Mouse (Mus musculus) naive thymus-derived CD4-positive, alpha-beta T cell, adult 5 months (primary cell): ENCODE results near the gene L3hypdh. TPM values are rescaled to one million over a fixed set of nuclear protein-coding genes. Genes with fewer than 3 reads are reported as not detected.

Source experiments
- polyA plus RNA-seq: library from polyadenylated mRNA; unstranded; fragments of 100-300 nt; shearing (Covaris generic); gene quantifications from one replicate; pipeline ENCODE4 v1.2.1, GENCODE M21; 2017

The L3hypdh gene
- not detected for polyA plus RNA-seq

GRCm38 (mm10) chr12:72085329-72086165, at the start of gene L3hypdh, which contains the start of gene Jkamp:
Gene L3hypdh (minus strand): TSS chr12:72085439.
Gene Jkamp (plus strand): TSS chr12:72085589.

GRCm38 (mm10) chr12:72070327-72071269, 14.6 kb downstream of the L3hypdh start, which contains the start of gene Gpr135:
Gene Gpr135 (minus strand): TSS chr12:72071125.

Other genes starting within 250 kb of the L3hypdh start
- not detected for gene Gpr135, start 14.3 kb downstream of the L3hypdh start, polyA plus RNA-seq
- gene Jkamp, start 150 bp upstream of the L3hypdh start, polyA plus RNA-seq, result 25.4 TPM
- not detected for gene Ccdc175, start 99.6 kb upstream of the L3hypdh start, polyA plus RNA-seq